In genomic region chr3:32708052-32708367, GRCm38 (mm10) we compare ENCODE assay signal across 8 mouse cellular contexts. TPM values are rescaled to one million over a fixed set of nuclear protein-coding genes. Genes with fewer than 3 reads are reported as not detected.
DNase-seq lines count a peak whose midpoint lies in the region; ATAC-seq and TF ChIP-seq lines count a peak whose summit lies in the region.

No protein-coding gene starts in this region.

- no peaks in the 10 kb centered on the region for H3K9me3 ChIP-seq in heart, embryonic 10.5 days
- no peaks in the 10 kb centered on the region for H3K9me3 ChIP-seq in liver, embryonic 12.5 days (replicated peaks)
- no peaks in the 10 kb centered on the region for H3K9me3 ChIP-seq in stomach, postnatal 0 days (ENCODE audit: control insufficient read depth, low read length)

- no peak for DNase-seq in heart, embryonic 10.5 days (ENCODE audit: low spot score)
- no peak for DNase-seq in heart, adult 11 months
- DNase-seq in thymus, adult 2 months = no peak
- no peak for DNase-seq in thymus, postnatal 4 days
- DNase-seq in stomach, postnatal 0 days (ENCODE audit: low spot score) = no peak
- no peak for DNase-seq in spleen, postnatal 10 days (ENCODE audit: low spot score in 2 of 2)
- no peak for DNase-seq in adrenal gland, postnatal 4 days (ENCODE audit: low spot score in 2 of 2)

- H3K4me2 ChIP-seq in liver, embryonic 12.5 days = peak overlapping the region; percentile 82
- peak overlapping the region; percentile 49 for H3K4me2 ChIP-seq in stomach, postnatal 0 days (replicated peaks; ENCODE audit: low read depth)

- H3K9ac ChIP-seq in liver, embryonic 12.5 days = peak overlapping the region; percentile 44; the same call in 1 of the 2 replicates
- H3K9ac ChIP-seq in stomach, postnatal 0 days (ENCODE audit: low read length) = no peak overlapping the region

- 4% methylated on average over 4 of the region's 4 CpGs for WGBS in heart, embryonic 10.5 days
- 6% methylated on average over 4 of the region's 4 CpGs for WGBS in thymus, adult 2 months
- WGBS in liver, embryonic 12.5 days (ENCODE audit: insufficient replicate concordance) = 5% methylated on average over 4 of the region's 4 CpGs
- under 1% methylated on average over 4 of the region's 4 CpGs for WGBS in stomach, postnatal 0 days

- peaks cover 4% of the 10 kb centered on the region; the same call in 1 of the 2 replicates for H3K4me1 ChIP-seq in heart, embryonic 10.5 days
- H3K4me1 ChIP-seq in thymus, adult 2 months (replicated peaks; ENCODE audit: control insufficient read depth, insufficient read depth, low read length) = no peaks in the 10 kb centered on the region
- peaks cover 28% of the 10 kb centered on the region for H3K4me1 ChIP-seq in liver, embryonic 12.5 days
- no peaks in the 10 kb centered on the region for H3K4me1 ChIP-seq in stomach, postnatal 0 days (replicated peaks; ENCODE audit: control insufficient read depth, insufficient read depth)

- no peak for TF ChIP-seq CTCF in thymus, adult 2 months (IDR thresholded peaks at IDR 0.05; ENCODE audit: borderline replicate concordance, control insufficient read depth, extremely low read depth, insufficient read depth, low read length, poor library complexity)
- no peak for TF ChIP-seq CTCF in stomach, postnatal 0 days (IDR thresholded peaks at IDR 0.05; ENCODE audit: low read depth)

- H3K4me3 ChIP-seq in heart, embryonic 10.5 days = peak overlapping the region; percentile 85
- peak overlapping the region; percentile 79 for H3K4me3 ChIP-seq in thymus, adult 2 months (ENCODE audit: control insufficient read depth, insufficient read depth, low read length)
- H3K4me3 ChIP-seq in liver, embryonic 12.5 days = peak overlapping the region; percentile 99
- peak overlapping the region; percentile 92 for H3K4me3 ChIP-seq in stomach, postnatal 0 days (ENCODE audit: low read depth, low read length)

- H3K36me3 ChIP-seq in heart, embryonic 10.5 days = peaks cover 16% of the 10 kb centered on the region
- peaks cover 4% of the 10 kb centered on the region; the same call in 1 of the 2 replicates for H3K36me3 ChIP-seq in thymus, adult 2 months (ENCODE audit: control insufficient read depth, insufficient read depth, low read length)
- H3K36me3 ChIP-seq in liver, embryonic 12.5 days = peaks cover 21% of the 10 kb centered on the region
- peaks cover 3% of the 10 kb centered on the region; the same call in 1 of the 2 replicates for H3K36me3 ChIP-seq in stomach, postnatal 0 days (ENCODE audit: control insufficient read depth, insufficient read depth, low read length)

- no peaks in the 10 kb centered on the region for H3K27me3 ChIP-seq in heart, embryonic 10.5 days (ENCODE audit: insufficient read depth, poor library complexity, severe bottlenecking)
- H3K27me3 ChIP-seq in thymus, adult 2 months (ENCODE audit: control insufficient read depth, insufficient read depth, low read length) = no peaks in the 10 kb centered on the region
- H3K27me3 ChIP-seq in liver, embryonic 12.5 days (replicated peaks) = no peaks in the 10 kb centered on the region
- H3K27me3 ChIP-seq in stomach, postnatal 0 days (ENCODE audit: control insufficient read depth, insufficient read depth, low read length) = no peaks in the 10 kb centered on the region

- no peak for TF ChIP-seq POLR2A in thymus, adult 2 months (IDR thresholded peaks at IDR 0.05; ENCODE audit: control insufficient read depth, extremely low read depth, insufficient read depth, low read length, poor library complexity)

- no peak for ATAC-seq in liver, embryonic 12.5 days
- ATAC-seq in stomach, postnatal 0 days (ENCODE audit: low FRiP score, low TSS enrichment) = no peak

- no peak for TF ChIP-seq EP300 in stomach, postnatal 0 days (optimal IDR thresholded peaks at IDR 0.05)

- H3K27ac ChIP-seq in heart, embryonic 10.5 days = no peak overlapping the region
- H3K27ac ChIP-seq in thymus, adult 2 months (ENCODE audit: control insufficient read depth, insufficient read depth, low read length) = no peak overlapping the region
- H3K27ac ChIP-seq in liver, embryonic 12.5 days = no peak overlapping the region
- no peak overlapping the region for H3K27ac ChIP-seq in stomach, postnatal 0 days (replicated peaks)

RNA-seq across cellular contexts. Expression of gene Actl6a, which starts 1.9 kb away (rescaled TPM):
- polyA plus RNA-seq in heart, embryonic 10.5 days (2016; fragmentation: Nextera tagmentation; extraction: Ambion mirVana) = 131 and 187 TPM in 2 replicates
- polyA plus RNA-seq in thymus, adult 2 months (2012; rRNA removed) = 33.9 and 35.3 TPM in 2 replicates
- polyA plus RNA-seq in liver, embryonic 12.5 days (2016; fragmentation: Nextera tagmentation; extraction: Ambion mirVana) = 127 and 132 TPM in 2 replicates
- polyA plus RNA-seq in stomach, postnatal 0 days (2015; fragmentation: Nextera tagmentation; extraction: Ambion mirVana) = 58.0 and 58.6 TPM in 2 replicates
- total RNA-seq in adrenal gland, postnatal 4 days (2021) = 10 to 100 TPM; 60.0 to 64.9 TPM

RNA-seq across cellular contexts. Expression of gene Ndufb5, which starts 28.8 kb away (rescaled TPM):
- polyA plus RNA-seq in heart, embryonic 10.5 days (2016; fragmentation: Nextera tagmentation; extraction: Ambion mirVana) = 335 and 408 TPM in 2 replicates
- 174 and 220 TPM in 2 replicates for polyA plus RNA-seq in thymus, adult 2 months (2012; rRNA removed)
- 176 and 178 TPM in 2 replicates for polyA plus RNA-seq in liver, embryonic 12.5 days (2016; fragmentation: Nextera tagmentation; extraction: Ambion mirVana)
- 322 and 327 TPM in 2 replicates for polyA plus RNA-seq in stomach, postnatal 0 days (2015; fragmentation: Nextera tagmentation; extraction: Ambion mirVana)
- 100 to 1,000 TPM; 261 to 291 TPM for total RNA-seq in adrenal gland, postnatal 4 days (2021)

RNA-seq across cellular contexts. Expression of gene Mrpl47, which starts 29.4 kb away (rescaled TPM):
- 32.4 and 40.5 TPM in 2 replicates for polyA plus RNA-seq in heart, embryonic 10.5 days (2016; fragmentation: Nextera tagmentation; extraction: Ambion mirVana)
- polyA plus RNA-seq in thymus, adult 2 months (2012; rRNA removed) = 2.0 and 3.0 TPM in 2 replicates
- polyA plus RNA-seq in liver, embryonic 12.5 days (2016; fragmentation: Nextera tagmentation; extraction: Ambion mirVana) = 29.6 and 30.1 TPM in 2 replicates
- 22.3 and 23.7 TPM in 2 replicates for polyA plus RNA-seq in stomach, postnatal 0 days (2015; fragmentation: Nextera tagmentation; extraction: Ambion mirVana)
- 10 to 100 TPM; 35.5 to 37.9 TPM for total RNA-seq in adrenal gland, postnatal 4 days (2021)
